Mouse (Mus musculus) forebrain, embryonic 15.5 days (tissue): Measurements from ENCODE around the gene H3f3a. TPM values are rescaled to one million over a fixed set of nuclear protein-coding genes. Genes with fewer than 3 reads are reported as not detected.
"Not testable (repeated sequence)": the region's sequence is repeated elsewhere in the genome, so short reads cannot be mapped to it uniquely, and the experiment has no call there.

Experiments
- ATAC-seq: fragments of 200-750 bp; cut with Nextera tagmentation; replicated peaks from 2 replicates; pipeline ENCODE4 v1.8.0; 2017; ENCODE audit warnings: mild to moderate bottlenecking, moderate TSS enrichment, moderate library complexity
- H3K27ac ChIP-seq: fragments of 300-500 bp; sonication (generic); replicated peaks from 2 replicates; pipeline ENCODE4 v1.5.1; 2015; ENCODE audit warnings: mild to moderate bottlenecking, inconsistent platforms
- H3K27me3 ChIP-seq: fragments of 300-500 bp; sonication (generic); 2 replicates; pipeline ENCODE4 v1.6.1; 2015; ENCODE audit warnings: inconsistent platforms
- H3K36me3 ChIP-seq: fragments of 300-500 bp; sonication (generic); 2 replicates; pipeline ENCODE4 v1.6.1; 2015; ENCODE audit warnings: mild to moderate bottlenecking, inconsistent platforms
- H3K4me1 ChIP-seq: fragments of 300-500 bp; sonication (generic); 2 replicates; pipeline ENCODE4 v1.6.1; 2015; ENCODE audit warnings: inconsistent platforms
- H3K4me2 ChIP-seq: fragments of 300-500 bp; sonication (generic); replicated peaks from 2 replicates; pipeline ENCODE4 v1.6.1; 2015; ENCODE audit warnings: mild to moderate bottlenecking, inconsistent platforms
- H3K4me3 ChIP-seq: fragments of 300-500 bp; sonication (generic); 2 replicates; pipeline ENCODE4 v1.5.1; 2015; ENCODE audit warnings: mild to moderate bottlenecking, inconsistent platforms
- H3K9ac ChIP-seq: fragments of 300-500 bp; sonication (generic); replicated peaks from 2 replicates; pipeline ENCODE4 v1.6.1; 2015; ENCODE audit warnings: mild to moderate bottlenecking, inconsistent platforms
- H3K9me3 ChIP-seq: fragments of 300-500 bp; sonication (generic); 2 replicates; pipeline ENCODE4 v1.6.1; 2016; ENCODE audit warnings: inconsistent platforms
- WGBS: fragments of 180-500 bp; shearing (Covaris S2); methylation state at CpG from one replicate; pipeline ENCODE4 v1.1.7; 2015; ENCODE audit warnings: mixed read lengths; 5-methylcytosine and 5-hydroxymethylcytosine counted together
- polyA plus RNA-seq: library from polyadenylated mRNA; unstranded; fragments of >200 nt; fragmentation: Nextera tagmentation; extraction: Ambion mirVana; gene quantifications from 2 replicates; pipeline ENCODE4 v1.2.1, GENCODE M21; 2015

Gene H3f3a
- polyA plus RNA-seq, 1 experiment from 2014 or later = 4,029 TPM

DNA sequence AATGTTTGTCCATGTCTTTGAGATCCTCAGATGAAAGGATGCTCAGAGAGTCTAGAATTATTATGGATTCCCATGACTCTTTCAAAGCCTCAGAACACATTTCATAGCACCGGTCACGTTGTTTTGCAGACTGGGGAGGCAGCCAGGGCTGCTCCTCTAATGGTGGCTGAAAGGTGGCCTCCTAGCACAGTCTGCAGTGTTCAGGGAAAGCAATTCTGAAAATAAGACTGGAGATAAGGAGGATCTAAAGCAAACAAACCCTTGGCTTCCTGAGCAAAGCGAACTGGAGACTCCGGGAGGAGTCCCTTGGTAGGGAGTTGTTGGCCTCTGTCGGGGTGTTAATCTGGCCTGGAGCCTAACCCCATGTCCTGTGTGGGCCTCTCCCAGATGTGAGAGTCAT is 23.4 kb upstream of the H3f3a start:
- Histone ChIP-seq H3K9ac (no peak overlapping the region), H3K27ac (no peak overlapping the region), H3K27me3 (no peaks in the 10 kb centered on the region), H3K36me3 (no peaks in the 10 kb centered on the region), H3K4me3 (no peak overlapping the region), H3K4me1 (no peaks in the 10 kb centered on the region), H3K9me3 (no peaks in the 10 kb centered on the region), H3K4me2 (no peak overlapping the region)
- WGBS = 95% methylated on average over 5 of the region's 5 CpGs
- no peak for ATAC-seq

- WGBS = 96% methylated on average over 8 of the region's 8 CpGs
- not testable (repeated sequence) for H3K4me1 ChIP-seq, H3K4me3 ChIP-seq, H3K27me3 ChIP-seq, H3K4me2 ChIP-seq, ATAC-seq, H3K9me3 ChIP-seq, H3K27ac ChIP-seq, H3K36me3 ChIP-seq, H3K9ac ChIP-seq
These were observed 22.7 kb upstream of the H3f3a start for GRCm38 (mm10) chr1:180836467-180836866.

GRCm38 (mm10) chr1:180835273-180836015 is 21.7 kb upstream of the H3f3a start:
- no peaks in the 10 kb centered on the region for H3K9me3 ChIP-seq
- no peak overlapping the region for H3K27ac ChIP-seq
- no peaks in the 10 kb centered on the region for H3K36me3 ChIP-seq
- no peaks in the 10 kb centered on the region for H3K27me3 ChIP-seq
- ATAC-seq = no peak
- no peak overlapping the region for H3K9ac ChIP-seq
- 89% methylated on average over 10 of the region's 10 CpGs for WGBS
- no peaks in the 10 kb centered on the region for H3K4me1 ChIP-seq
- no peak overlapping the region for H3K4me3 ChIP-seq
- H3K4me2 ChIP-seq = no peak overlapping the region

DNA sequence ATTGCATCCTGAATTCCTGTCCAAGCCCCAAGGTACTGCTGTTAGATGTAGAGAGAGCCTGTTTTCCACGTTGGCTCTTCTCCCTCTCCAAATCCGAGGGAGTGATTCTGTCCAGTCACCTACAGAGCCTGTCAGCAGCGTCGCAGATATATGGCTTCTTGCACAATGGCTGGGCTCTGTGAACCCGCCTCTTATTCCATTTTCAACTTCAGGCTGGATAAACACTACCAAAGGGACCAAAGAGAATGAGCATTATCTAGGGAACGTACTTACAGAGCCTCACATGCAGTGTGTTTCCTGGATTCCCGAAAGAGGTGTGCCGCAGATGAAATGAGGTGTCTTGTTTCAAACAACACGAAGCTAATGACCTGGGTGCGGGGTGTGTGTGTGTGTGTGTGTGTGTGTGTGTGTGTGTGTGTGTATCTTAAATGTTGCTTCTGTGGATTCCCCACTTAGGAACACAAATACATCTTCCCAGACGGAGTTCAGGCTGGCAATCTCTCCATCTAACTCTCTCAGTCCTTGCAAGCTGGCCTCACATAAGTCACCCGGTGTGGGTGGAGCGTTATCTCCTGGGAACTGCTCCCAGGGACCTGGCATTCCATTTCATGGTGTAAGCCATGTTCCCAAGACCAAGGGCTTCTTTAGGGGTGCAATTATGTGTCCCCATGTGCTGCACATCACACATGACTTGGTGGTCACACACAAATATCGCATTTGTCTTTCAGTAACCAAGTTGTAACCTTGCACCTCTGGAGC is 17.0 kb upstream of the H3f3a start:
- no peaks in the 10 kb centered on the region for H3K4me1 ChIP-seq
- H3K27me3 ChIP-seq = no peaks in the 10 kb centered on the region
- WGBS = 71% methylated on average over 14 of the region's 14 CpGs
- H3K9me3 ChIP-seq = no peaks in the 10 kb centered on the region
- H3K27ac ChIP-seq = no peak overlapping the region
- H3K4me2 ChIP-seq = no peak overlapping the region
- H3K9ac ChIP-seq = no peak overlapping the region
- no peaks in the 10 kb centered on the region for H3K36me3 ChIP-seq
- no peak for ATAC-seq
- H3K4me3 ChIP-seq = no peak overlapping the region

GRCm38 (mm10) chr1:180830175-180830574 is 16.4 kb upstream of the H3f3a start:
- Histone ChIP-seq H3K27ac (no peak overlapping the region), H3K4me2 (no peak overlapping the region), H3K9me3 (no peaks in the 10 kb centered on the region), H3K27me3 (no peaks in the 10 kb centered on the region), H3K4me1 (no peaks in the 10 kb centered on the region), H3K4me3 (no peak overlapping the region), H3K36me3 (no peaks in the 10 kb centered on the region), H3K9ac (no peak overlapping the region)
- 86% methylated on average over 11 of the region's 11 CpGs for WGBS
- ATAC-seq = no peak

- no peaks in the 10 kb centered on the region for H3K27me3 ChIP-seq
- H3K4me2 ChIP-seq = no peak overlapping the region
- H3K27ac ChIP-seq = no peak overlapping the region
- no peak overlapping the region for H3K9ac ChIP-seq
- WGBS = 84% methylated on average over 11 of the region's 11 CpGs
- ATAC-seq = no peak
- no peaks in the 10 kb centered on the region for H3K9me3 ChIP-seq
- H3K4me3 ChIP-seq = no peak overlapping the region
- no peaks in the 10 kb centered on the region for H3K4me1 ChIP-seq
- no peaks in the 10 kb centered on the region for H3K36me3 ChIP-seq
These were observed 16.0 kb upstream of the H3f3a start for GRCm38 (mm10) chr1:180829775-180830174.

GRCm38 (mm10) chr1:180826634-180827033 is 12.9 kb upstream of the H3f3a start:
- H3K4me3 ChIP-seq = no peak overlapping the region
- H3K36me3 ChIP-seq = no peaks in the 10 kb centered on the region
- 90% methylated on average over 4 of the region's 4 CpGs for WGBS
- no peaks in the 10 kb centered on the region for H3K4me1 ChIP-seq
- ATAC-seq = no peak
- H3K9me3 ChIP-seq = no peaks in the 10 kb centered on the region
- H3K27me3 ChIP-seq = no peaks in the 10 kb centered on the region
- H3K4me2 ChIP-seq = no peak overlapping the region
- no peak overlapping the region for H3K9ac ChIP-seq
- no peak overlapping the region for H3K27ac ChIP-seq

- Histone ChIP-seq H3K36me3 (no peaks in the 10 kb centered on the region), H3K9ac (no peak overlapping the region), H3K27me3 (no peaks in the 10 kb centered on the region), H3K4me3 (no peak overlapping the region), H3K4me2 (no peak overlapping the region), H3K9me3 (no peaks in the 10 kb centered on the region), H3K4me1 (no peaks in the 10 kb centered on the region), H3K27ac (no peak overlapping the region)
- ATAC-seq = no peak
- WGBS = 86% methylated on average over 3 of the region's 3 CpGs
These were observed 11.0 kb upstream of the H3f3a start for GRCm38 (mm10) chr1:180824721-180825120.

DNA sequence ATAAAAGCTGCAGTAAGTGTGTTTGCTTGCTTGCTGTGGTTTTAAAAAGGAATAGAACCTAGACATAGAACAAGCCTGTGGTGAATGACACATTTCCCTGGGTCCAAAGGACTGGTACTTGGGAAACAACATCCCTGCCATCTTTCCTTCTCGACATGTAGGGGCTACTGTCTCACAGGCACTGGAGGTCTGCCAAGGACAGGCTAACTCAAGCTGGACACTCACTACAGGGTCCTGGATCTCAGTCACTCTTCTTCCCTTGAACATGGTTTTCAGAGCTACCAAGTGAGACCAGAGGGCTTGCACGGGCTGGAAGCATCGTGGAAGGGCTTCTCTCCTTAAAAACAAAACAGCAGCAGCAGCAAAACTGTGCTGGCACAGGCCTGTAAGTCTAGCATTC is 10.0 kb upstream of the H3f3a start:
- no peak overlapping the region for H3K4me3 ChIP-seq
- no peak overlapping the region for H3K9ac ChIP-seq
- no peaks in the 10 kb centered on the region for H3K36me3 ChIP-seq
- WGBS = 74% methylated on average over 3 of the region's 3 CpGs
- ATAC-seq = no peak
- no peaks in the 10 kb centered on the region for H3K4me1 ChIP-seq
- no peak overlapping the region for H3K4me2 ChIP-seq
- H3K9me3 ChIP-seq = no peaks in the 10 kb centered on the region
- no peaks in the 10 kb centered on the region for H3K27me3 ChIP-seq
- H3K27ac ChIP-seq = no peak overlapping the region

DNA sequence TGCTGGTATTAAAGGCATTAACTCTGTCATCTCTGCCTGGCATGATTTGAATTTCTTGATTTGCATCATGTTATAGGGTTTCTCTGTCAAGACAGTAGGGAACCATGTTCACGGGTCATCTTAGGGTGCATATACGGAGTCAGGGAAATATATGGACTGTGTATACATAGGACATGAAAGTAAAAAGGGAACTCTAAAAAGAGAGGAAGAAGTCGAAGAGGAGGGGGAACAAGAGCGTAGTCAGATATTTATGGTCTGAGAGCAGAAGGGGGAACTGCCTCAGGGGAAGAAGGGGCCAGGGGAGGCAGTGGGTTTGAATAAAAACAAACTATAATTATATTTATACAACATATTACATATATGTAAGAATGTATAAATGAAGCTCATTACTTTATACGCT is 8.5 kb upstream of the H3f3a start:
- no peaks in the 10 kb centered on the region for H3K9me3 ChIP-seq
- no peak overlapping the region for H3K4me2 ChIP-seq
- no peak overlapping the region for H3K9ac ChIP-seq
- no peak for ATAC-seq
- H3K27ac ChIP-seq = no peak overlapping the region
- H3K36me3 ChIP-seq = no peaks in the 10 kb centered on the region
- no peaks in the 10 kb centered on the region for H3K4me1 ChIP-seq
- H3K27me3 ChIP-seq = no peaks in the 10 kb centered on the region
- H3K4me3 ChIP-seq = no peak overlapping the region
- 94% methylated on average over 5 of the region's 5 CpGs for WGBS

DNA sequence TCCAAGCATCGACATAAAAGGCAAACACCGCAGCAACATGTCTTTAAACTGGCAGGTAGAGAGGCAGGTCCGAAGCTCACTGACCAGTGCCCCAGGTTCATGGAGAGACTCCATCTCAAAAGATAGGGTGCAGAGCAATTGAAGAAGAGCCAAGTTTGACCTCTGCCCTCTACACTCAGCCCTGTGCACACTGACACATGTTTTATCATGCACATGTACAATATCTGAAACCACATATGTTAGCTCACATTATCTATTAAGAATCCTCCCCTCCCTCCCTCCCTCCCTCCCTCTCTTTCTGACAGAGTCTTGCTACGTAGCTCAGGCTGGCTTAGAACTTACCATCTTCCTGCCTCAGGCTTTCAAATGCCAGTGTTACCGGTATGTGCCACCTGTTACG is 7.4 kb upstream of the H3f3a start:
- Histone ChIP-seq H3K4me2 (no peak overlapping the region), H3K36me3 (no peaks in the 10 kb centered on the region), H3K4me3 (no peak overlapping the region), H3K27ac (no peak overlapping the region), H3K4me1 (peaks cover under 1% of the 10 kb centered on the region), H3K9me3 (no peaks in the 10 kb centered on the region), H3K9ac (no peak overlapping the region), H3K27me3 (no peaks in the 10 kb centered on the region)
- 82% methylated on average over 6 of the region's 6 CpGs for WGBS
- ATAC-seq = no peak

DNA sequence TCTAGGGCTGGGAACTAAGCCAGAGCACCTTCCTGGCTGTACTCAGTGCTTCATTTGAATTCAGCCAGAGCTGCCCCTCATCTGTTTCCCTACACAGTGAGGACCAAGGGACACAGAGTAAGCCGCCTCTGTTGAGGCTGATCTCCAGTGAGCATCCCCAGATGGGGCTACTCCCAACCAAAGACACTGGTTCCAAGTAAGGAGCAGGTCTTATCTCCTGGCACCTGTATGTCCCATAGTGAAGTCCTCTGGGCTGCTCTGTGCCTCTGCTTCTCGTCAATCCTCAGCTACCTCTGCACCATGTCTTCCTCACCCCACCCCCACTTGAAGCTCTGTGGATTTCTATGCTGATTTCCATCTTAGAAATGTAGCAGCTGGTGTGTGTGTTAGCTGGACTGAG is 4.3 kb upstream of the H3f3a start:
- Histone ChIP-seq H3K27ac (no peak overlapping the region), H3K27me3 (no peaks in the 10 kb centered on the region), H3K4me2 (no peak overlapping the region), H3K9ac (no peak overlapping the region), H3K36me3 (no peaks in the 10 kb centered on the region), H3K9me3 (no peaks in the 10 kb centered on the region), H3K4me1 (peaks cover 19% of the 10 kb centered on the region), H3K4me3 (no peak overlapping the region)
- WGBS = 70% methylated on average over 2 of the region's 2 CpGs
- no peak for ATAC-seq
